Mouse (Mus musculus): ENCODE data around the gene Samd9l. TPM values are rescaled to one million over a fixed set of nuclear protein-coding genes. Genes with fewer than 3 reads are reported as not detected.
"Not testable (repeated sequence)": the region's sequence is repeated elsewhere in the genome, so short reads cannot be mapped to it uniquely, and the experiment has no call there.

Gene Samd9l
- polyA plus RNA-seq, 1 experiment from 2014 or later = 0.64 TPM

GRCm38 (mm10) chr6:3340928-3341327 lies 58.4 kb downstream of the Samd9l start:
- H3K4me3 ChIP-seq (replicated peaks) = peak overlapping the region; percentile 23
- not testable (repeated sequence) for H3K36me3 ChIP-seq; H3K9ac ChIP-seq (replicated peaks); ATAC-seq (ENCODE audit: insufficient number of reproducible peaks, insufficient read depth, low FRiP score, low TSS enrichment, low read depth); H3K27me3 ChIP-seq; H3K4me1 ChIP-seq (replicated peaks); H3K27ac ChIP-seq; H3K9me3 ChIP-seq
- 25% methylated on average over 10 of the region's 10 CpGs for WGBS
- peak overlapping the region; percentile 42 for H3K4me2 ChIP-seq

DNA sequence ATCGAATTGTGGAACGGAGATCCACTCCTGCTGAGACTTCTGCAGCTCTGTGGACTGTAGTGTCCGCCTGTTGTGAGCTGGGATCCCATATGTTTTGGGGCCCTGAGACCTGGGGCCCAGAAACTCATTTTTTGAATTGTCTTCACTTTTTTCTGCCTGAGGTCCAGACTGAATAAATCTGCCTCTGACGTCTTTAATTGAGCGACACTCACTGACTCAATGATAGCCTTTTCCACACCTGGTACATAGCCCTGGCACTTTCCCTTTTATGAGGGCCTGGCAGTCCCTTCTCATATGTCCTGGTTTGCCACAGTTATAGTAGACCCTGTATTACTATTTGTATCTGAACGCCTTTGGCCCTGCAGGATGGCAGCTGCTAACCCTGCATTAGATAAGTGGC lies 60.2 kb downstream of the Samd9l start:
- 47% methylated on average over 6 of the region's 6 CpGs for WGBS
- not testable (repeated sequence) for H3K9me3 ChIP-seq; H3K9ac ChIP-seq (replicated peaks); H3K4me2 ChIP-seq; H3K4me3 ChIP-seq (replicated peaks); H3K27ac ChIP-seq; H3K36me3 ChIP-seq; ATAC-seq (ENCODE audit: insufficient number of reproducible peaks, insufficient read depth, low FRiP score, low TSS enrichment, low read depth); H3K27me3 ChIP-seq; H3K4me1 ChIP-seq (replicated peaks)

Other genes starting within 250 kb of the Samd9l start
- gene Hepacam2, start 98.7 kb upstream of the Samd9l start, polyA plus RNA-seq (2016; fragmentation: Nextera tagmentation; extraction: Ambion mirVana) = 0.30 and 0.31 TPM in 2 replicates
- 33.5 and 37.2 TPM in 2 replicates for gene Vps50, start 98.8 kb upstream of the Samd9l start, polyA plus RNA-seq (2016; fragmentation: Nextera tagmentation; extraction: Ambion mirVana)